Mouse (Mus musculus): ENCODE data around the gene Slc4a1ap.

DNA sequence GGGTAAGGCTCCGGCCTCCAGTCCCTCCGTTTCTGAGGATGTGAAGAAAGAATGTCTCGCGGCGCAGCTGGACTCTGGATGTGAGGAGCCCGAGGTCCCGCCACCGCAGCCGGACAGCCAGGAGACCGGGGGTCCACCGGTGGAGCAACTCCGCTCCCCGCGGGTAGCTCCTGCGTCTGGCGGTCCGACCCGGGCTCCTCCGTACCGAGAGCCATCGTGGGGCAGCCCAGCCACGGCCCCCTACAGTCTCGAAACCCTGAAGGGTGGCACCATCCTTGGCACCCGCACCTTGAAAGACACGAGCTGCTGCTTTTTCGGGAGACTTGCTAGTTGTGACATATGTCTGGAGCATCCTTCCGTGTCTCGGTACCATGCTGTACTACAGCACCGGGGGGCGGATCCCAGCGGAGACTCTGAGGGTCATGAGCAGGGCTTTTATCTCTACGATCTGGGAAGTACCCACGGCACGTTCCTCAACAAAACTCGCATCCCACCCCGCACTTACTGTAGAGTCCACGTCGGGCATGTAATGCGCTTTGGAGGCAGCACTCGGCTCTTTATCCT lies 404 bp downstream of the Slc4a1ap start:
- no peak for TF ChIP-seq CTCF (IDR thresholded peaks at IDR 0.05; ENCODE audit: insufficient read depth, low read depth, low read length)
- no peak for TF ChIP-seq POLR2A (IDR thresholded peaks at IDR 0.05; ENCODE audit: insufficient read depth, low read depth, low read length)
